Mouse (Mus musculus): Measurements from ENCODE around the gene Dusp13. TPM values are rescaled to one million over a fixed set of nuclear protein-coding genes. Genes with fewer than 3 reads are reported as not detected.

The Dusp13 gene
- polyA plus RNA-seq, 1 experiment, result 0.79 TPM

- TF ChIP-seq POLR2A (IDR thresholded peaks at IDR 0.05; ENCODE audit: borderline replicate concordance, low read depth, low read length) (no peak), CTCF (IDR thresholded peaks at IDR 0.05; ENCODE audit: low read depth, low read length) (no peak)
- Histone ChIP-seq H3K27ac (ENCODE audit: insufficient read depth, low read depth, low read length) (no peak overlapping the region), H3K4me1 (ENCODE audit: control insufficient read depth, insufficient read depth, low read length) (no peaks in the 10 kb centered on the region), H3K4me3 (ENCODE audit: insufficient read depth, low read length) (no peak overlapping the region)
These were observed 17.7 kb downstream of the Dusp13 start for GRCm38 (mm10) chr14:21733131-21733905.

GRCm38 (mm10) chr14:21729936-21730335 is 21.0 kb downstream of the Dusp13 start:
- TF ChIP-seq CTCF (IDR thresholded peaks at IDR 0.05; ENCODE audit: low read depth, low read length) (no peak), POLR2A (IDR thresholded peaks at IDR 0.05; ENCODE audit: borderline replicate concordance, low read depth, low read length) (no peak)
- Histone ChIP-seq H3K4me1 (ENCODE audit: control insufficient read depth, insufficient read depth, low read length) (no peaks in the 10 kb centered on the region), H3K4me3 (ENCODE audit: insufficient read depth, low read length) (no peak overlapping the region), H3K27ac (ENCODE audit: insufficient read depth, low read depth, low read length) (no peak overlapping the region)

DNA sequence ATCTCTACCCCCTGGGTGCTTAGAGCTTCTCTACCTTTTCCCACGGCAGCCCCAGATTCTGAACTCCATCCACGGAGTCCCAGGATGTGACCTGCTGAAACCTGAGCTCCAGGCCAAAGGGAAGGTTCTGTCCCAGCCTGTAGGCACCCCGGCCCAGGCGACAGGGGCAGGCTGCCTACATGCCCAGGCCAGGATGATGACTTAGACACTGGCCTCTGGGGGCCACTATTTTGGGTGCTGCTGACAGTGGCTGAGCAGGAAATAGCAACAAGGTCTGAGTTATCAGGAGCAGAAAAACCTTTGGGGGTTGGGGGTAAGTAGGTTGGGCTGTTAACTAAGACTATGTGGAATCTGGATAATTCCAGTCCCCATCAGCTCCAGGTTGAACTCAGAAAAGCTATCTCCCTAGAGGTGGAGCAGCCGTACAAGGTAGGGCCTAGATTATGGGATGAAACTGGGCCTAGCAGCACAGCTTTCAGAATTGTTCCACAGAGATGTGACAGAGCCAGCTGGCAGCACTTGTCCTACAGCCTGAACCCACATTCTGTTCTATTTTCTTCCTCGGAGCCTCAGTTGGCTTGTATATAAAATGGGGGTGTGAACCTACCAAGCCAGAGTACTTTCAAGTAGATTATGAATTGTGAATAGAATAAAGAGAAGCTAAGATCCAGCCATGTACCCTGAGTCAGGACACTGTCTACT is 21.8 kb downstream of the Dusp13 start:
- no peaks in the 10 kb centered on the region for H3K4me1 ChIP-seq (ENCODE audit: control insufficient read depth, insufficient read depth, low read length)
- H3K27ac ChIP-seq (ENCODE audit: insufficient read depth, low read depth, low read length), result no peak overlapping the region
- no peak for TF ChIP-seq POLR2A (IDR thresholded peaks at IDR 0.05; ENCODE audit: borderline replicate concordance, low read depth, low read length)
- TF ChIP-seq CTCF (IDR thresholded peaks at IDR 0.05; ENCODE audit: low read depth, low read length), result no peak
- H3K4me3 ChIP-seq (ENCODE audit: insufficient read depth, low read length), result no peak overlapping the region

GRCm38 (mm10) chr14:21722021-21722698 is 28.8 kb downstream of the Dusp13 start:
- Histone ChIP-seq H3K4me3 (ENCODE audit: insufficient read depth, low read length) (no peak overlapping the region), H3K27ac (ENCODE audit: insufficient read depth, low read depth, low read length) (no peak overlapping the region), H3K4me1 (ENCODE audit: control insufficient read depth, insufficient read depth, low read length) (no peaks in the 10 kb centered on the region)
- TF ChIP-seq POLR2A (IDR thresholded peaks at IDR 0.05; ENCODE audit: borderline replicate concordance, low read depth, low read length) (no peak), CTCF (IDR thresholded peaks at IDR 0.05; ENCODE audit: low read depth, low read length) (no peak)

DNA sequence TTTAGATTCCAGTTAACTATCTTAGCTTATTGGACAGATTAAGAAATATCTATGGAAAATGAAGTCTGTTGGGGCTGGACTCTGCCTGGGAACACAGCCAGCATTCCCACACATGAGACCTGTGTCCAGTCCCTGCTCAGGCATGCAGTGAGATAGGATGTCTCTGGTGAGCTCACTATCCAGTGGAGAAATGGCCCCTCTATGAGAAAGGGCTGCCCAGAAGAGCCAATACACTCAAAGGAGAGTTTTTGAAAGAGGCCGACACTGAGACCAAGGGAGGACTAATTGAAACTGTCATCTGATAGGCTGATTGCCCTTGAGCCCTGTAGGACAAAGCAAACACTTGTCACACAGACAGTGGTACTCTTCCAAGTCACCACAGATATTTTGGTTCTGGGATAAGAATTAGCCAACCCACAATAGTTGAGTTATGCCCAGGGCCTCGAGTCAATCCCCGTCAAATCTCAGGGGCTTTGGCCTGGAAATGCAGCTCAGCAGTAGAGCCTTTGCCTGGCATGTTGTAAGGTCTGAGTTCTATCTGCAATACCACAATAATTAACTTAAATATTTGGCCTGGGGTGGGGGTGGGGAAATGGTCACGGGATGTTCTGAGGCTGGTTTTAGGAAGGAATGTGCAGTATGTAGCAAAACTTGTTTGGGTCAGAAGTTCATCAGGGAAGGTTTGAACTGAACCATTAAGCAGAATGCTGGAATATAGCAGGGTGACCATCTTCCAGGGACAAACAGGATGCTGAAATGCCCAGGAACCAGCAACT is 30.4 kb downstream of the Dusp13 start:
- no peak overlapping the region for H3K4me3 ChIP-seq (ENCODE audit: insufficient read depth, low read length)

DNA sequence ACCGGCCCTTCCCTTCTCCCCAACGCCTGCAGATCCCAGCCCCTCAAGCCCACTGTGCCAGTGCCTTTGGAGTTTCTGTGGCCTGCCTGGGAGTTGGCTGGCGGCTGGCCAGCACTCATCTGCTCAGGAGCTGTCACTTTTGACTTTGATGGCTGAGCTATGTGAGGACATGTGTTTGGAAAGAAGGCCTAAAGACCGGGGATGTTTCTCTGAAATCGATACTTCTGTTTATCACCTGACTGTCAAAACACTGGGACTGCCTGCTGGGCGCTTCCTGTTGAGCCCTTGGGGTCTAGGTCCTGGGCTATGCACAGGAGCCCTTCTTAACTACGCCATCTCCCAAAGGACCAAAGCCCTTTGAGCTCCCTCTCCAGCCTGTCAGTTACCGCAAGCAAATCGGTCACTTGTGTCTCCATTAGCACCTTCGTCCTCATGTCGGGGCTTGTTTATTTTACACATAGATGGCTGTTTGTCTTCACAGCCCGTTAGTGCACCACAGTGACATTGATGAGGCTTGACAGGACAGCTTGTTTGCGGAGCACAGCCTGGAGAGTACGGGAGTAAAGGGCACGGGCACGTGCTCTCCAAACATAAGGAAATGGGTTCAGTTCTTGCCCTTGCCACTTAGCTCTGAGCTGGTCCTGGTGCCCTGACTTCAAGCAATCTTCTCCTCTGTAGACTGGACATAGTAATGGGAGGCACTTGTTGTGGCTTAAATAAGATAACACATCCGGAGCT is 31.2 kb downstream of the Dusp13 start:
- no peaks in the 10 kb centered on the region for H3K4me1 ChIP-seq (ENCODE audit: control insufficient read depth, insufficient read depth, low read length)
- H3K27ac ChIP-seq (ENCODE audit: insufficient read depth, low read depth, low read length), result no peak overlapping the region
- TF ChIP-seq CTCF (IDR thresholded peaks at IDR 0.05; ENCODE audit: low read depth, low read length) (no peak), POLR2A (IDR thresholded peaks at IDR 0.05; ENCODE audit: borderline replicate concordance, low read depth, low read length) (no peak)
- no peak overlapping the region for H3K4me3 ChIP-seq (ENCODE audit: insufficient read depth, low read length)

More for the DNA sequence above, 30.4 kb downstream of the Dusp13 start:
- no peaks in the 10 kb centered on the region for H3K4me1 ChIP-seq (ENCODE audit: control insufficient read depth, insufficient read depth, low read length)
- H3K27ac ChIP-seq (ENCODE audit: insufficient read depth, low read depth, low read length), result no peak overlapping the region
- no peak for TF ChIP-seq CTCF (IDR thresholded peaks at IDR 0.05; ENCODE audit: low read depth, low read length)
- TF ChIP-seq POLR2A (IDR thresholded peaks at IDR 0.05; ENCODE audit: borderline replicate concordance, low read depth, low read length), result no peak

DNA sequence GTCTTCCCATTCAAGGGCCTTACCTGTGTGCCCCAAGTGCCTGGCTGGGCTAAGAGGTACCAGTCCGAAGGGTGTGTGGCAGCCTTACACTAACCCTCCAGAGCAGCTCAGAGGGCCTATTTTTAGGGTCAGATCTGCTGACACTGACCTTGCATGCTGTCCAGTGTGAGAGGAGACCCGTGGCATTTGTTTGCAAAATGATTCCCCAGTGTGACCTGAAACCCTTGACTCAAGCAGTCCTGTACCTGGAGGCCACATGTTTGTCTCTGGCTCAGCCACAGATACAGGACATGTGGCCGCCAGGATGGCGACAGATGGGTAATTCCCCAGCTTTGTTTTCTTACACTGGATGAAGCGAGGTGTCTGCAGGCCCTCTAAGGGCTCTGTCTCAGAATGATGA is 36.5 kb downstream of the Dusp13 start, which contains the start of gene Dupd1:
TSS of gene Dupd1 (minus strand) at position 91 of the 400 bp plus-strand sequence.
- TF ChIP-seq POLR2A (IDR thresholded peaks at IDR 0.05; ENCODE audit: borderline replicate concordance, low read depth, low read length) (no peak), CTCF (IDR thresholded peaks at IDR 0.05; ENCODE audit: low read depth, low read length) (no peak)
- Histone ChIP-seq H3K27ac (ENCODE audit: insufficient read depth, low read depth, low read length) (no peak within 1 kb of the TSS), H3K4me3 (ENCODE audit: insufficient read depth, low read length) (no peak within 1 kb of the TSS), H3K4me1 (ENCODE audit: control insufficient read depth, insufficient read depth, low read length) (no peaks in the 10 kb centered on the region)

GRCm38 (mm10) chr14:21711231-21711630 is 39.8 kb downstream of the Dusp13 start:
- no peak overlapping the region for H3K4me3 ChIP-seq (ENCODE audit: insufficient read depth, low read length)
- TF ChIP-seq POLR2A (IDR thresholded peaks at IDR 0.05; ENCODE audit: borderline replicate concordance, low read depth, low read length) (no peak), CTCF (IDR thresholded peaks at IDR 0.05; ENCODE audit: low read depth, low read length) (no peak)
- H3K4me1 ChIP-seq (ENCODE audit: control insufficient read depth, insufficient read depth, low read length), result peaks cover 22% of the 10 kb centered on the region
- no peak overlapping the region for H3K27ac ChIP-seq (ENCODE audit: insufficient read depth, low read depth, low read length)

- H3K4me3 ChIP-seq (ENCODE audit: insufficient read depth, low read length), result no peak overlapping the region
- H3K27ac ChIP-seq (ENCODE audit: insufficient read depth, low read depth, low read length), result no peak overlapping the region
- TF ChIP-seq CTCF (IDR thresholded peaks at IDR 0.05; ENCODE audit: low read depth, low read length), result no peak
- no peak for TF ChIP-seq POLR2A (IDR thresholded peaks at IDR 0.05; ENCODE audit: borderline replicate concordance, low read depth, low read length)
- H3K4me1 ChIP-seq (ENCODE audit: control insufficient read depth, insufficient read depth, low read length), result peaks cover 31% of the 10 kb centered on the region
These were observed 41.4 kb downstream of the Dusp13 start for GRCm38 (mm10) chr14:21709545-21709944.
